Mouse (Mus musculus) liver, adult 2 months (tissue): ENCODE data around the gene Vasp.
A peak's percentile ranks its signal among the peaks of the same experiment; 100 is the strongest.

Experiments used
- CTCF ChIP-seq: fragments of 200-500 bp; IDR thresholded peaks from 2 replicates; pipeline ENCODE4 v1.5.1; 2011; ENCODE audit warnings: low read depth, low read length, control low read depth
- POLR2A ChIP-seq: fragments of 200-500 bp; IDR thresholded peaks from 2 replicates; pipeline ENCODE4 v1.6.1; 2011; ENCODE audit warnings: low read length, control low read depth; ENCODE audit not compliant: insufficient read depth; ENCODE audit errors: extremely low read depth

- TF ChIP-seq CTCF (0 out of 2 replicates have a peak, but pooled peaks have one; percentile 12), POLR2A (no peak)
These were observed 59.4 kb downstream of the Vasp start, which contains the start of gene Gpr4 for GRCm38 (mm10) chr7:19211996-19212755.
